Mouse (Mus musculus): ENCODE measurements at regions not wholly inside any gene's neighbourhood (a gene's known extent, or its start where the extent isn't known, plus 50 kb on each side); places are given as distances from the start of the nearest gene placed in this dataset.

- DNase-seq (ENCODE audit: low spot score in 2 of 2) = peak in 1 of 2 experiments; percentile 35
Measured at GRCm38 (mm10) chr3:52644178-52645128, 372.6 kb downstream of the Cog6 start.

- no peak for DNase-seq (ENCODE audit: low spot score in 2 of 2)
Measured at GRCm38 (mm10) chr3:52643796-52644177, 373.2 kb downstream of the Cog6 start.

- peak in 1 of 2 experiments; percentile 26 for DNase-seq (ENCODE audit: low spot score in 2 of 2)
Measured at GRCm38 (mm10) chr3:52643100-52643551, 373.9 kb downstream of the Cog6 start.

GRCm38 (mm10) chr3:52641226-52642181 lies 373.4 kb downstream of the Foxo1 start:
- peak in 1 of 2 experiments; percentile 71 for DNase-seq (ENCODE audit: low spot score in 2 of 2)

GRCm38 (mm10) chr3:52640250-52641147 lies 372.4 kb downstream of the Foxo1 start:
- peak in 1 of 2 experiments; percentile 39 for DNase-seq (ENCODE audit: low spot score in 2 of 2)

- no peak for DNase-seq (ENCODE audit: low spot score in 2 of 2)
Measured at GRCm38 (mm10) chr3:52638816-52639215, 370.7 kb downstream of the Foxo1 start.

GRCm38 (mm10) chr3:52634353-52634752 lies 366.2 kb downstream of the Foxo1 start:
- no peak for DNase-seq (ENCODE audit: low spot score in 2 of 2)

GRCm38 (mm10) chr3:52633491-52634100 lies 365.5 kb downstream of the Foxo1 start:
- DNase-seq (ENCODE audit: low spot score in 2 of 2) = no peak

- DNase-seq (ENCODE audit: low spot score in 2 of 2) = no peak
Measured at GRCm38 (mm10) chr3:52632635-52633034, 364.5 kb downstream of the Foxo1 start.

GRCm38 (mm10) chr3:52630209-52630608 lies 362.1 kb downstream of the Foxo1 start:
- no peak for DNase-seq (ENCODE audit: low spot score in 2 of 2)

- DNase-seq (ENCODE audit: low spot score in 2 of 2) = no peak
Measured at GRCm38 (mm10) chr3:52625125-52625524, 357.0 kb downstream of the Foxo1 start.

- DNase-seq (ENCODE audit: low spot score in 2 of 2) = no peak
Measured at GRCm38 (mm10) chr3:52622530-52622929, 354.4 kb downstream of the Foxo1 start.

- DNase-seq (ENCODE audit: low spot score in 2 of 2) = no peak
Measured at GRCm38 (mm10) chr3:52621936-52622335, 353.8 kb downstream of the Foxo1 start.

GRCm38 (mm10) chr3:52618925-52619224 lies 350.7 kb downstream of the Foxo1 start:
- no peak for DNase-seq (ENCODE audit: low spot score in 2 of 2)

- no peak for DNase-seq (ENCODE audit: low spot score in 2 of 2)
Measured at GRCm38 (mm10) chr3:52618212-52618924, 350.2 kb downstream of the Foxo1 start.

- DNase-seq (ENCODE audit: low spot score in 2 of 2) = no peak
Measured at GRCm38 (mm10) chr3:52617413-52618149, 349.4 kb downstream of the Foxo1 start.

GRCm38 (mm10) chr3:52611881-52612280 lies 343.7 kb downstream of the Foxo1 start:
- no peak for DNase-seq (ENCODE audit: low spot score in 2 of 2)

- DNase-seq (ENCODE audit: low spot score in 2 of 2) = no peak
Measured at GRCm38 (mm10) chr3:52610466-52610865, 342.3 kb downstream of the Foxo1 start.

- DNase-seq (ENCODE audit: low spot score in 2 of 2) = no peak
Measured at GRCm38 (mm10) chr3:52608086-52608426, 339.9 kb downstream of the Foxo1 start.

Data from gastrocnemius, postnatal 4 days (tissue).